Mouse (Mus musculus): ENCODE results near the gene Tbx2. TPM values are rescaled to one million over a fixed set of nuclear protein-coding genes. Genes with fewer than 3 reads are reported as not detected.

Gene Tbx2
- polyA plus RNA-seq, 1 experiment from 2014 or later, result 1.7 TPM

DNA sequence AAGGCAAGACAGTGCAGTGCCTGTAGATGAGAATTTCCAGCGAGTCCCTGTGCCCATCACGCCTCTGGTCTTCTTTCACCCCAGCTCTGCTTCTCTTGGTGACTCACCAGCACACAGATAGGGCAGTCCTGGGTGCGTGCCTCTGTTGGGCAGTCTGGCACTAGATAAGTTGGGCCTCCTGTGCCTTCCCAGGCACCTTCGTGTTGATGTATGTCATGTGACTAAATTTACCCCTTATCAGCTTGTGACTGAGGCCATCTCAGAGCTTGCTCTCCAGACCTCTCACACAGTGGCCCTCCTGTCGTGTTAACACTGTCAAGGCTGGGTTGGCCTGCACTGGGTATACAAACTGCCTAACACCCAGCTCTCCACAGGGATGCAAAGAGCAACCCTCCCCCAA is 28.3 kb upstream of the Tbx2 start:
- Histone ChIP-seq H3K9ac (ENCODE audit: low read depth, low read length) (no peak overlapping the region), H3K4me2 (ENCODE audit: low read depth, low read length) (no peak overlapping the region), H3K36me3 (ENCODE audit: control insufficient read depth, insufficient read depth, low read length) (no peaks in the 10 kb centered on the region), H3K27me3 (replicated peaks; ENCODE audit: control insufficient read depth, insufficient read depth, low read length) (no peaks in the 10 kb centered on the region; the same call in 1 of the 2 replicates), H3K27ac (ENCODE audit: low read length) (no peak overlapping the region), H3K4me1 (ENCODE audit: control insufficient read depth, insufficient read depth, low read length) (peaks cover 4% of the 10 kb centered on the region; the same call in 1 of the 2 replicates), H3K9me3 (ENCODE audit: control insufficient read depth, low read length) (no peaks in the 10 kb centered on the region), H3K4me3 (ENCODE audit: low read length) (no peak overlapping the region)
- 51% methylated on average over 5 of the region's 5 CpGs for WGBS
- ATAC-seq, result peak; percentile 84

DNA sequence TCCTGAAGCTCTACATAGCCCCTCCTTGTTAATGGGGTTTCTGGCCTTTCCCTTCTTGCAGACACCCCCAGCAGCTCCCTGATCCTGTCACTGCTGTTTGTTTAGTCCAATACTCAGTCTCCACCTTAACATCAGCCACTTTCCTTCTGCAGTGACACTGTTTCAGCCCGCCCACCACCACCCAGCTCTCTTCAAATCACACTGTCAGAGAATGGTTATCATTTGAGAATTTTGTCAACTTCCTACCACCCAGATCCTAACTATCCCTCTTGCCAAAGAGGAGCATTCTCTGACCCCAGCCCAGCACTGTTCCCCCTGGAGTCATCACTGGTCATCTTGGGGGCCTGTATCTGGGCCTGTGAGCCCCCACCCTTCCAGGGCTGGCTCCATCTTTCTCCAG is 26.6 kb upstream of the Tbx2 start:
- H3K4me1 ChIP-seq (ENCODE audit: control insufficient read depth, insufficient read depth, low read length), result no peaks in the 10 kb centered on the region
- 81% methylated on average over 1 of the region's 1 CpGs for WGBS
- no peak overlapping the region for H3K4me2 ChIP-seq (ENCODE audit: low read depth, low read length)
- ATAC-seq, result no peak
- H3K27ac ChIP-seq (ENCODE audit: low read length), result no peak overlapping the region
- H3K27me3 ChIP-seq (replicated peaks; ENCODE audit: control insufficient read depth, insufficient read depth, low read length), result no peaks in the 10 kb centered on the region
- H3K4me3 ChIP-seq (ENCODE audit: low read length), result no peak overlapping the region
- H3K9me3 ChIP-seq (ENCODE audit: control insufficient read depth, low read length), result no peaks in the 10 kb centered on the region
- no peaks in the 10 kb centered on the region for H3K36me3 ChIP-seq (ENCODE audit: control insufficient read depth, insufficient read depth, low read length)
- H3K9ac ChIP-seq (ENCODE audit: low read depth, low read length), result no peak overlapping the region

GRCm38 (mm10) chr11:85807353-85807752 is 25.0 kb upstream of the Tbx2 start:
- Histone ChIP-seq H3K4me3 (ENCODE audit: low read length) (no peak overlapping the region), H3K4me1 (ENCODE audit: control insufficient read depth, insufficient read depth, low read length) (peaks cover 1% of the 10 kb centered on the region; the same call in 1 of the 2 replicates), H3K27ac (ENCODE audit: low read length) (no peak overlapping the region), H3K4me2 (ENCODE audit: low read depth, low read length) (no peak overlapping the region), H3K36me3 (ENCODE audit: control insufficient read depth, insufficient read depth, low read length) (no peaks in the 10 kb centered on the region), H3K27me3 (replicated peaks; ENCODE audit: control insufficient read depth, insufficient read depth, low read length) (no peaks in the 10 kb centered on the region), H3K9ac (ENCODE audit: low read depth, low read length) (no peak overlapping the region), H3K9me3 (ENCODE audit: control insufficient read depth, low read length) (no peaks in the 10 kb centered on the region)
- WGBS, result 65% methylated on average over 11 of the region's 11 CpGs
- ATAC-seq, result no peak

- ATAC-seq, result no peak
- H3K9ac ChIP-seq (ENCODE audit: low read depth, low read length), result no peak overlapping the region
- H3K4me1 ChIP-seq (ENCODE audit: control insufficient read depth, insufficient read depth, low read length), result peaks cover 16% of the 10 kb centered on the region
- H3K36me3 ChIP-seq (ENCODE audit: control insufficient read depth, insufficient read depth, low read length), result no peaks in the 10 kb centered on the region
- H3K4me2 ChIP-seq (ENCODE audit: low read depth, low read length), result no peak overlapping the region
- no peak overlapping the region for H3K4me3 ChIP-seq (ENCODE audit: low read length)
- 61% methylated on average over 4 of the region's 4 CpGs for WGBS
- no peaks in the 10 kb centered on the region for H3K27me3 ChIP-seq (replicated peaks; ENCODE audit: control insufficient read depth, insufficient read depth, low read length)
- no peak overlapping the region for H3K27ac ChIP-seq (ENCODE audit: low read length)
- no peaks in the 10 kb centered on the region for H3K9me3 ChIP-seq (ENCODE audit: control insufficient read depth, low read length)
Observed at GRCm38 (mm10) chr11:85811229-85811628, 21.1 kb upstream of the Tbx2 start.

GRCm38 (mm10) chr11:85811676-85812075 is 20.7 kb upstream of the Tbx2 start:
- no peaks in the 10 kb centered on the region for H3K9me3 ChIP-seq (ENCODE audit: control insufficient read depth, low read length)
- H3K4me3 ChIP-seq (ENCODE audit: low read length), result no peak overlapping the region
- H3K27ac ChIP-seq (ENCODE audit: low read length), result no peak overlapping the region
- no peaks in the 10 kb centered on the region for H3K27me3 ChIP-seq (replicated peaks; ENCODE audit: control insufficient read depth, insufficient read depth, low read length)
- H3K9ac ChIP-seq (ENCODE audit: low read depth, low read length), result no peak overlapping the region
- H3K4me2 ChIP-seq (ENCODE audit: low read depth, low read length), result no peak overlapping the region
- 90% methylated on average over 5 of the region's 5 CpGs for WGBS
- peaks cover 16% of the 10 kb centered on the region for H3K4me1 ChIP-seq (ENCODE audit: control insufficient read depth, insufficient read depth, low read length)
- ATAC-seq, result no peak
- no peaks in the 10 kb centered on the region for H3K36me3 ChIP-seq (ENCODE audit: control insufficient read depth, insufficient read depth, low read length)

GRCm38 (mm10) chr11:85812201-85812966 is 20.0 kb upstream of the Tbx2 start:
- peak; percentile 65; the same call in 1 of the 2 replicates for ATAC-seq

GRCm38 (mm10) chr11:85814678-85815077 is 17.7 kb upstream of the Tbx2 start:
- 0 out of 2 replicates have a peak, but pooled peaks have one; percentile 16 for ATAC-seq
- H3K9ac ChIP-seq (ENCODE audit: low read depth, low read length), result no peak overlapping the region
- WGBS, result 32% methylated on average over 4 of the region's 4 CpGs
- H3K36me3 ChIP-seq (ENCODE audit: control insufficient read depth, insufficient read depth, low read length), result no peaks in the 10 kb centered on the region
- no peak overlapping the region for H3K27ac ChIP-seq (ENCODE audit: low read length)
- no peaks in the 10 kb centered on the region for H3K27me3 ChIP-seq (replicated peaks; ENCODE audit: control insufficient read depth, insufficient read depth, low read length)
- peaks cover 25% of the 10 kb centered on the region for H3K4me1 ChIP-seq (ENCODE audit: control insufficient read depth, insufficient read depth, low read length)
- no peak overlapping the region for H3K4me3 ChIP-seq (ENCODE audit: low read length)
- H3K4me2 ChIP-seq (ENCODE audit: low read depth, low read length), result no peak overlapping the region
- no peaks in the 10 kb centered on the region for H3K9me3 ChIP-seq (ENCODE audit: control insufficient read depth, low read length)

More at GRCm38 (mm10) chr11:85812201-85812966, 20.0 kb upstream of the Tbx2 start:
- no peaks in the 10 kb centered on the region for H3K27me3 ChIP-seq (replicated peaks; ENCODE audit: control insufficient read depth, insufficient read depth, low read length)
- H3K4me1 ChIP-seq (ENCODE audit: control insufficient read depth, insufficient read depth, low read length), result peaks cover 16% of the 10 kb centered on the region
- H3K9ac ChIP-seq (ENCODE audit: low read depth, low read length), result no peak overlapping the region
- no peaks in the 10 kb centered on the region for H3K36me3 ChIP-seq (ENCODE audit: control insufficient read depth, insufficient read depth, low read length)
- H3K27ac ChIP-seq (ENCODE audit: low read length), result no peak overlapping the region
- no peaks in the 10 kb centered on the region for H3K9me3 ChIP-seq (ENCODE audit: control insufficient read depth, low read length)
- 71% methylated on average over 12 of the region's 12 CpGs for WGBS
- no peak overlapping the region for H3K4me3 ChIP-seq (ENCODE audit: low read length)
- H3K4me2 ChIP-seq (ENCODE audit: low read depth, low read length), result no peak overlapping the region

DNA sequence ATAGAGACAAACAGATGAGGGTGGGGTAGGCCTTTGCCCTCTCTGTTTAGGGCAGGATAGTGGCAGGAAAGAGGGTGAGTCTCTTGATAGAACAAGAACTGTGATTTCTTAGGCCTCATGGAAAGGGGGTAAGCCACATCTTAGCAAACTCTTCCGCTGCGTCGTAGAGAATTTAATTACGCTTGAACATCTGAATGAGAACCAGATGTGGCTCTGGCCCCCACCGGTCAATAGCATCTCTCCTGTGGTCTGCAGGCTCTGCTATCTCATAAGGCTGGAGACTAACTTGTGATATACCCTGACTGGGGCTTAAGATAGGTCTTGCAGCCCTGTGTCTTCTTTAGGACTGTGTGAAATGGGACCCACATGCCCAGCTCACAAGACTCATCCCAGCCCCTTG is 15.9 kb upstream of the Tbx2 start:
- Histone ChIP-seq H3K4me1 (ENCODE audit: control insufficient read depth, insufficient read depth, low read length) (peaks cover 25% of the 10 kb centered on the region), H3K27me3 (replicated peaks; ENCODE audit: control insufficient read depth, insufficient read depth, low read length) (no peaks in the 10 kb centered on the region), H3K4me3 (ENCODE audit: low read length) (no peak overlapping the region), H3K4me2 (ENCODE audit: low read depth, low read length) (no peak overlapping the region), H3K9me3 (ENCODE audit: control insufficient read depth, low read length) (no peaks in the 10 kb centered on the region), H3K9ac (ENCODE audit: low read depth, low read length) (no peak overlapping the region), H3K36me3 (ENCODE audit: control insufficient read depth, insufficient read depth, low read length) (no peaks in the 10 kb centered on the region), H3K27ac (ENCODE audit: low read length) (no peak overlapping the region)
- ATAC-seq, result no peak
- 80% methylated on average over 5 of the region's 5 CpGs for WGBS

DNA sequence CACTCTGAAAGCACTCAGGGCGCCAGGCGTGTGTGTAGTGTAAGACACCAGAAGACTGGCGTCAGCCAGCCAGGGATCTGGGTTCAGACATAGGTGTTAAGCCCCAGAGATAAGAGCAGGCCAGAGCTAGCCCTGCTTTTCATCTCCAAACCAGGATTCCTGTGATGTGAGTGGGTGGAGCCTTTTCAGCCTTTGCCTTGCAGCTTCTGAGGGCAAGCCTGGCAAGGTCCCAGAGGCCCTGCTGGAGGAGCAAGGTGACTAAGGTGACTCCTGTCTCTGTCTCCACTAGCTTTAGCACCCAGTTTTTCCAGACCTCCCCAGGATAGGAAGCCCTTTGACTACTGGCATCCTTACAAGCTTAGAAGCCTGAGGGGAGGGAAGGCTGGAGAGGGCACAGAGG is 13.9 kb upstream of the Tbx2 start:
- no peaks in the 10 kb centered on the region for H3K27me3 ChIP-seq (replicated peaks; ENCODE audit: control insufficient read depth, insufficient read depth, low read length)
- peaks cover 16% of the 10 kb centered on the region for H3K4me1 ChIP-seq (ENCODE audit: control insufficient read depth, insufficient read depth, low read length)
- no peak for ATAC-seq
- WGBS, result 70% methylated on average over 3 of the region's 3 CpGs
- no peaks in the 10 kb centered on the region for H3K9me3 ChIP-seq (ENCODE audit: control insufficient read depth, low read length)
- H3K9ac ChIP-seq (ENCODE audit: low read depth, low read length), result no peak overlapping the region
- H3K27ac ChIP-seq (ENCODE audit: low read length), result no peak overlapping the region; the same call in 1 of the 2 replicates
- no peak overlapping the region for H3K4me2 ChIP-seq (ENCODE audit: low read depth, low read length)
- H3K36me3 ChIP-seq (ENCODE audit: control insufficient read depth, insufficient read depth, low read length), result no peaks in the 10 kb centered on the region
- H3K4me3 ChIP-seq (ENCODE audit: low read length), result no peak overlapping the region

All from intestine, embryonic 16.5 days (tissue).